Mouse (Mus musculus) E14TG2a.4 (cell line): ENCODE measurements at regions not wholly inside any gene's neighbourhood (a gene's known extent, or its start where the extent isn't known, plus 50 kb on each side); places are given as distances from the start of the nearest gene placed in this dataset.

Experiments
- H3K27me3 ChIP-seq: 2 replicates; pipeline ENCODE4 v1.6.1; 2014; ENCODE audit warnings: low read length, control low read depth; ENCODE audit not compliant: insufficient read depth
- H3K36me3 ChIP-seq: 2 replicates; pipeline ENCODE4 v1.6.1; 2014; ENCODE audit warnings: low read length, control low read depth; ENCODE audit not compliant: insufficient read depth
- H3K4me1 ChIP-seq: replicated peaks from 2 replicates; pipeline ENCODE4 v1.6.1; 2014; ENCODE audit warnings: low read depth, low read length, control low read depth
- H3K4me3 ChIP-seq: replicated peaks from 2 replicates; pipeline ENCODE4 v1.5.1; 2014; ENCODE audit warnings: mild to moderate bottlenecking, low read length
- H3K9me3 ChIP-seq: 2 replicates; pipeline ENCODE4 v1.6.1; 2014; ENCODE audit warnings: low read length, control low read depth
- CTCF ChIP-seq: conservative IDR thresholded peaks from 2 replicates; pipeline ENCODE4 v1.5.1; 2014; ENCODE audit warnings: low read length
- NANOG ChIP-seq: IDR thresholded peaks from 2 replicates; pipeline ENCODE4 v1.6.1; 2014; ENCODE audit warnings: borderline replicate concordance, low read length, mixed read lengths
- POU5F1 ChIP-seq: IDR thresholded peaks from 2 replicates; pipeline ENCODE4 v1.6.1; 2014; ENCODE audit warnings: low read length, borderline replicate concordance

DNA sequence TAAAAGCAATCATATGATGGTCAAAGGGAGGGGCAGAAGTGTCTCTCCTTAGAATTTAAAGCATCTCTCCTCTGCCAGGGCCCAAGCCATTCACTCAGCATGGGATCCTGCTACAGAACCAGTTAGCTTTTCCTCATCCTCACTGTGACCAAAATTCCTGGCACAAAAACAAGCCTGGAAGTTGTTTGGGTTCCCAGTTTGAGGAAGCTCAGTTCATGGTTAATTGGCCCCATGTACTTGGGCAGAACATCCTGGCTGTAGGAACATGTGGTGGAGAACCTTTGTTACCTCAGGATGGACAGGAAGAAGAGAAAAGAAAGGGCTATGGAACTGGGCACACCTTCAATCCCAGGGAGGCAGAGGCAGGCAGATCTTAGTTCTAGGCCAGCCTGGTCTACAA is 52.4 kb upstream of the Mfge8 start:
- Histone ChIP-seq H3K36me3 (no peaks in the 10 kb centered on the region), H3K27me3 (no peaks in the 10 kb centered on the region), H3K4me3 (no peak overlapping the region), H3K4me1 (peaks cover 43% of the 10 kb centered on the region), H3K9me3 (no peaks in the 10 kb centered on the region)
- TF ChIP-seq CTCF (no peak), POU5F1 (no peak), NANOG (no peak)

DNA sequence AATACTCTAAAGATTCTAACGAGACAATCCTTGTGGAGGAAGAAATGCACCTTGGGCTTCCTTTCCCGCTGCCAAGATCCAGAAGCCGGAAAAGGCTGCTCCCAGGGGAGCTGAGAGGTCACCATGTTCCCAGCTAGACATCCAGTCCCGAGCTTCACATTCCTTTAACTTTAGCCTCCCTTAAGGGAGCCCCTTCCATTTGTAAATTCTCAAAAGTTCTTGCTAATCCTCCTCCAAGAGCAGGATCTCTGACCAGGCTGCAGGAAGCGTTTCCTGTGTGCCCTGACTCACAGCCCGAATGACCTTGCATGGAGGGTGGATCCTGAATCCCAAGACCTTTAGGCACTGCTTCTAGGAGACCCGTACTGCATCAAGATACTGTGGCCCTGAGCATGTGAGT is 53.5 kb upstream of the Mfge8 start:
- TF ChIP-seq POU5F1 (no peak), CTCF (no peak), NANOG (no peak)
- no peak overlapping the region for H3K4me3 ChIP-seq
- no peaks in the 10 kb centered on the region for H3K36me3 ChIP-seq
- peaks cover 51% of the 10 kb centered on the region for H3K4me1 ChIP-seq
- no peaks in the 10 kb centered on the region for H3K27me3 ChIP-seq
- no peaks in the 10 kb centered on the region for H3K9me3 ChIP-seq

DNA sequence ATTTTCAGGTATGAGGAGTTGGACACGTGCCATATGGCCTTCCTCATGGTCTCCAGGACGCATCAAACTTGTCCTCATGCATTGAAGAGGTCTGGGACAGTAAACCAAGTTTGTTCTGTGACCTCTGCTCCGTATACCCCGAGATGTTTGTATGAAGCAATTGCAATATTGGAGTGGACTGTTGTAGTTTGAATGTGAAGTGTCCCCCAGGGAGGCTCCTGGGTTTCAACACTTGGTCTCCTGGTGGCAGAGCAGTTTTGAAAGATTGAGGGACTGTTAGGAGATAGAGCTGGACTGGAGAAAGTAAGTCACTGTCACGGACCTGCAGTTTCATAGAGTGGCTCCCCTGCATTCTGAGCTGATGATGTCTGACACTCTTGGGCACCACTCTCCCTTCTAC is 54.6 kb upstream of the Mfge8 start:
- Histone ChIP-seq H3K36me3 (no peaks in the 10 kb centered on the region), H3K4me3 (no peak overlapping the region), H3K4me1 (peaks cover 63% of the 10 kb centered on the region), H3K27me3 (no peaks in the 10 kb centered on the region), H3K9me3 (no peaks in the 10 kb centered on the region)
- TF ChIP-seq CTCF (no peak), NANOG (no peak), POU5F1 (no peak)

DNA sequence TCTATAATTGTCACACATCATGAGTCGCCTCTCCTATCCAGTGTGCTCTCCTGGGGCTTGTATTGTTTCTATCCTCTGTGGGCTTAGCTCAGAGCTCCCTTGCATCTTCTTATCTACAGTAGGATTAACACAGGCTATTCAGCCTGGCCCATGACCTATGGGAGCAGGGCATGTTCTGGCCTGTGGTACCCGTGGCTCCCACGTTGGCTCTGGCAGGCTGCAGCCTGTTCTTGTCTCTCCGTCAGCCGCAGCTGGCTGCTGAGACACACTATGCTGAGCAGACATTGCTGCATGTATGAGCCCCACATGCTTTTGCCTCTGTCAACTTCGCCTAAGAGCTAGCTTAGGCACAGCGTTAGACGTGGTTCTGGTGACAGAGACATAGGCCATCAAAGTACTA is 58.3 kb upstream of the Mfge8 start:
- H3K9me3 ChIP-seq: no peaks in the 10 kb centered on the region
- H3K36me3 ChIP-seq: no peaks in the 10 kb centered on the region
- H3K4me1 ChIP-seq: peaks cover 92% of the 10 kb centered on the region
- H3K4me3 ChIP-seq: no peak overlapping the region
- H3K27me3 ChIP-seq: no peaks in the 10 kb centered on the region
- TF ChIP-seq POU5F1: no peak
- no peak for TF ChIP-seq NANOG
- no peak for TF ChIP-seq CTCF

DNA sequence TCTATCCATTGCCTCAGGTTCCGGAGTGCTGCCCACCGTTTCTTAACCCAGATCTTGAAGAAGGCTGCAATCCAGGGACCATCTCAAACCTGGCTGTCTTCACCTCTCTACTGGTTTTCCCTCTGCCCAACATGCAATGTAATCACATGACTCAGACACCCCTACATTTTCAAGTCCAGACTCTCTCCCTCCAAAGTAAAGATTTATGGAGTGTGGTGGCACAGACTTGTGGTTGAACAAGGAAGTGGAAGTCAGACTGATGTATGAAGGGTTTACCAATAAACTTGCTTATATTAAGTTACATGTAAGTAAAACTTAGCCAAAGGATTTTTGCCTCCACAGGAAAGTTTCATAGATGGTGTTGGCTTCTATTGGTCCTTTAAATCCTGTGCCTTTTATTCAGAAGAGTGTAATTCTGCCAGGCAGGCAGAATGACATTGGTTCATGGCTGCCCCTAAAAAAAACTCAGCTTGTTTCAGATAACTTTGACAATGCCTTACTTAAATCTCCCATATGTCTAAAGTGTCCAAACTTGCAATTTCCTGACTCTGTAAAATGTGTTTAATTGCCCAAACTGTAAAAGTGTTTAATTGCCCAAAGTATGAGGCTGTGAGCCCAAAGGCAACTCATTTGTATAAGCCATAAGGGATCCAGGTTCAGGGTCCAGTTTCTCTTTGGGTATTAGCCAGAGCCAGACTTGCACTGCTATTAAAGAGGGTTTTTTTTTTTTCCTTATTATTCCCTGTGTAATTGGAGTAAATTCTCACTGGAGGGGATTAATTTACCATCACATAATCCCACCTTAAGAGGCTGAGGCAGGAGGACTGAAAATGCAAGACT is 61.7 kb upstream of the Mfge8 start:
- TF ChIP-seq NANOG: no peak
- no peak for TF ChIP-seq POU5F1
- TF ChIP-seq CTCF: no peak
- H3K36me3 ChIP-seq: peaks cover 14% of the 10 kb centered on the region
- 0 out of 2 replicates have a peak overlapping the region, but pooled peaks have one; percentile 17 for H3K4me3 ChIP-seq
- peaks cover 76% of the 10 kb centered on the region for H3K4me1 ChIP-seq
- H3K27me3 ChIP-seq: no peaks in the 10 kb centered on the region
- H3K9me3 ChIP-seq: peaks cover 25% of the 10 kb centered on the region

DNA sequence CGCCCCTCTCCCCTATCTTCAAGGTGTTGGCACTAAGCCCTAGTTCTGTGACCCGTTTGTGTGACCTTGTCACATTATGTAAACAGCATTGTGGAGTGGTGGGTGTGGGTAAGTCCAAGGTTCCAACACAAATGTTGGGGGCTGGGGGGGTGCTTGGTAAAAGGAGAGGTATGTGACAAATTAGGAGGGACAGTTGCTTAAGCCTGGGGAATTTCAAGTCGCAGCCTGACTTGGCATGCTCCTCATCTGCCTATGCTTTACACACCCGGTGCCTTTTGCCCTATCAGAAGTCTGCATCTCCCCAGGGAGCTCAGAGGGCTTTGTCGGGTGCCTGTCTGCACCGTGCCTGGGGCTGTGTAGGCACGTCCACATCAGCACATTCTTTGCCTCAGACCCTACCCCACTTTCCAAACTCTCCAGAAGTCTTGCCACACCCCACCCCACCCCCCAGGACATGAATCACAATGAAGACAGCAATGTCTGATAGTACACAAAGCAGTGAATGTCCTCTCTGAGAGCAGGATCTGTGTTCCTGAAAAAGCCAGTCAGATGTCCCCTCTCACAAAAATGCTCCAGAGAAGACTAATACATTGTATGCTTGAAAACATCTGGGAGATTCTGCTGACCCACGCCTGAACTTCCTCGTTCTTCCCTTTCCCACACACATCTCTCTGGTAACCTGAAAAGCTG is 61.6 kb upstream of the Abhd2 start:
- peak overlapping the region; percentile 35 for H3K4me3 ChIP-seq
- no peaks in the 10 kb centered on the region for H3K27me3 ChIP-seq
- H3K4me1 ChIP-seq: peaks cover 73% of the 10 kb centered on the region
- H3K36me3 ChIP-seq: peaks cover 14% of the 10 kb centered on the region
- TF ChIP-seq POU5F1 (peak; percentile 47; the same call in 1 of the 2 replicates), CTCF (no peak), NANOG (peak; percentile 24; the same call in 1 of the 2 replicates)
- peaks cover 33% of the 10 kb centered on the region for H3K9me3 ChIP-seq

DNA sequence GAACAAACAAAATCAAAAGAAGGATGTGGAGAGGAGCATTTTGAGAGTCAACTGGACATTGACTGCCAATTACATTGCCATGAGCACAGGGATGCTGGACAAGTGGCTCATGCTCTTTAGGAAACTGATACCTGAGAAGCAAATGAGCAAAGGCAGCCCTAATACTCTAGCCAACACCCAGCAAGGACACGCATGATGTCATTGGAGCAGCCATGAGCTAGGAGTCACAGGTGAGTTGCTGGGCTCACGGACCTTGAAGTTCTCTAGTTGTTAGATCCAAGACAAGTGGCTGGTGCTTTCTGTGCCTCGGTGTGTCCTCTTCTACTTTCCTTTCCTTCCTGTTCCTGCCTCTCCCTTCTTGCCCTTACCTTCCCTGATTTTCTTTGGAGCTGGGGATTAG is 60.8 kb upstream of the Abhd2 start:
- peaks cover 66% of the 10 kb centered on the region for H3K4me1 ChIP-seq
- H3K27me3 ChIP-seq: no peaks in the 10 kb centered on the region
- peak overlapping the region; percentile 35 for H3K4me3 ChIP-seq
- TF ChIP-seq CTCF: no peak
- TF ChIP-seq POU5F1: no peak
- no peak for TF ChIP-seq NANOG
- H3K9me3 ChIP-seq: peaks cover 41% of the 10 kb centered on the region
- peaks cover 16% of the 10 kb centered on the region for H3K36me3 ChIP-seq

DNA sequence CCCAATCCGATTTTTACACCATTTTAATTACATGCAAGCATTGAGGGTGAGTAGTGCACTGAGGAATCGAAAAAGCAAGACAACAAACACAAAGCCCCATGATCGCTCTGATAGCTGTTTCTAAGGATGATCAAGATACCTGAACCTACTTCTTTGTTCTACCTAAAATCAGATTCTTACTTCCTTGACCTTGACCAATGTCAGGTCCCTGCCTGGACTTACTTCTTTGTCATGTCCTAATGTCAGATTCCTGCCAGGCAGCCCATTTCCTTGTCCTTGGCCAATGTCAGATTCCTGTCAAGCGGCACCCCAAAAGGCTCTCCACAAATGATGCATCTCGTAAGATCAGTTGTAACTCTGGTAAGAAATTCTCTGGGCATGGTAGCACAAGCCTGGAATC is 58.0 kb upstream of the Abhd2 start:
- Histone ChIP-seq H3K4me1 (peaks cover 43% of the 10 kb centered on the region), H3K4me3 (no peak overlapping the region), H3K27me3 (no peaks in the 10 kb centered on the region), H3K36me3 (peaks cover 22% of the 10 kb centered on the region), H3K9me3 (peaks cover 58% of the 10 kb centered on the region)
- TF ChIP-seq POU5F1 (no peak), NANOG (no peak), CTCF (no peak)

DNA sequence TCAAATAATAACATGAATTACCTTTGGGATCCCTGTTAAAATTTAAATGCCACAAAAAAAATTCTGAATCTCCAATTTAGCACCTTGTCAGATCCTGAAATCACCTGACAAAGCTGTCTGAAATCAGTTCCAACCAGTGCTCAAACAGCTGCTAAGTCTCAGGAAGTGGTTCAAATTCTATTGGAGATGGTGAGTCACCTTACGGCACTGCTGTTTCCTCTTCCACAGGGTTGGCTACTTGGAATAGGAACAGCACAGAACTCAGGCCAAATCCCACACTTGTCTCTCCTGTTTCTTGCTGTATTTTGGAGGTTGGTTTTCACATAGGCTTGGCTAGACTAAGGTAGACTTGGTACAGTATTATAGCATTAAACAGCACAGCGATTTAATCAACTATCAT is 55.8 kb upstream of the Abhd2 start:
- Histone ChIP-seq H3K9me3 (peaks cover 58% of the 10 kb centered on the region), H3K27me3 (no peaks in the 10 kb centered on the region), H3K36me3 (peaks cover 22% of the 10 kb centered on the region), H3K4me3 (no peak overlapping the region), H3K4me1 (peaks cover 32% of the 10 kb centered on the region)
- TF ChIP-seq NANOG (no peak), CTCF (no peak), POU5F1 (no peak)
